Mouse (Mus musculus): Measurements from ENCODE around the gene Zfp345. TPM values are rescaled to one million over a fixed set of nuclear protein-coding genes. Genes with fewer than 3 reads are reported as not detected.
"Not testable (repeated sequence)": the region's sequence is repeated elsewhere in the genome, so short reads cannot be mapped to it uniquely, and the experiment has no call there.

Zfp345 gene
- polyA plus RNA-seq (2014; fragmentation: Nextera tagmentation; extraction: Ambion mirVana) = 0.34 TPM in 1 of 2 replicates, not detected in the other

- not testable (repeated sequence) for H3K4me1 ChIP-seq (ENCODE audit: control insufficient read depth, insufficient read depth, low read length); DNase-seq (ENCODE audit: low spot score); H3K4me3 ChIP-seq (ENCODE audit: low read depth, low read length); H3K27ac ChIP-seq (ENCODE audit: low read depth, low read length); H3K27me3 ChIP-seq (ENCODE audit: control insufficient read depth, insufficient read depth, low read length); ATAC-seq (ENCODE audit: insufficient read depth, low FRiP score, low TSS enrichment); H3K4me2 ChIP-seq (ENCODE audit: low read depth); H3K9ac ChIP-seq (ENCODE audit: low read length); H3K36me3 ChIP-seq (ENCODE audit: control insufficient read depth, insufficient read depth, low read length); H3K9me3 ChIP-seq (ENCODE audit: control insufficient read depth, low read length)
- 71% methylated on average over 7 of the region's 8 CpGs for WGBS
These were observed at the start of gene Zfp345 for GRCm38 (mm10) chr2:150484939-150485778. Gene Zfp345, minus strand, starts transcription at chr2:150485091.

GRCm38 (mm10) chr2:150525703-150526207 lies 40.9 kb upstream of the Zfp345 start:
- Histone ChIP-seq H3K4me1 (ENCODE audit: control insufficient read depth, insufficient read depth, low read length) (no peaks in the 10 kb centered on the region), H3K36me3 (ENCODE audit: control insufficient read depth, insufficient read depth, low read length) (no peaks in the 10 kb centered on the region), H3K27me3 (ENCODE audit: control insufficient read depth, insufficient read depth, low read length) (peaks cover 8% of the 10 kb centered on the region), H3K9ac (ENCODE audit: low read length) (peak overlapping the region; percentile 49), H3K27ac (ENCODE audit: low read depth, low read length) (no peak overlapping the region), H3K4me3 (ENCODE audit: low read depth, low read length) (peak overlapping the region; percentile 37), H3K9me3 (ENCODE audit: control insufficient read depth, low read length) (no peaks in the 10 kb centered on the region), H3K4me2 (ENCODE audit: low read depth) (peak overlapping the region; percentile 71)
- ATAC-seq (ENCODE audit: insufficient read depth, low FRiP score, low TSS enrichment) (peak; percentile 64), DNase-seq (ENCODE audit: low spot score) (peak; percentile 17)
- WGBS = 2% methylated on average over 42 of the region's 42 CpGs

GRCm38 (mm10) chr2:150512837-150513236 lies 27.9 kb upstream of the Zfp345 start:
- Histone ChIP-seq H3K4me3 (ENCODE audit: low read depth, low read length) (no peak overlapping the region), H3K4me2 (ENCODE audit: low read depth) (no peak overlapping the region), H3K9me3 (ENCODE audit: control insufficient read depth, low read length) (no peaks in the 10 kb centered on the region), H3K27me3 (ENCODE audit: control insufficient read depth, insufficient read depth, low read length) (no peaks in the 10 kb centered on the region), H3K9ac (ENCODE audit: low read length) (no peak overlapping the region), H3K36me3 (ENCODE audit: control insufficient read depth, insufficient read depth, low read length) (no peaks in the 10 kb centered on the region), H3K4me1 (ENCODE audit: control insufficient read depth, insufficient read depth, low read length) (no peaks in the 10 kb centered on the region), H3K27ac (ENCODE audit: low read depth, low read length) (no peak overlapping the region)
- 90% methylated on average over 3 of the region's 3 CpGs for whole genome bisulfite sequencing
- no peak for ATAC-seq (ENCODE audit: insufficient read depth, low FRiP score, low TSS enrichment)
- no peak for DNase-seq (ENCODE audit: low spot score)

DNA sequence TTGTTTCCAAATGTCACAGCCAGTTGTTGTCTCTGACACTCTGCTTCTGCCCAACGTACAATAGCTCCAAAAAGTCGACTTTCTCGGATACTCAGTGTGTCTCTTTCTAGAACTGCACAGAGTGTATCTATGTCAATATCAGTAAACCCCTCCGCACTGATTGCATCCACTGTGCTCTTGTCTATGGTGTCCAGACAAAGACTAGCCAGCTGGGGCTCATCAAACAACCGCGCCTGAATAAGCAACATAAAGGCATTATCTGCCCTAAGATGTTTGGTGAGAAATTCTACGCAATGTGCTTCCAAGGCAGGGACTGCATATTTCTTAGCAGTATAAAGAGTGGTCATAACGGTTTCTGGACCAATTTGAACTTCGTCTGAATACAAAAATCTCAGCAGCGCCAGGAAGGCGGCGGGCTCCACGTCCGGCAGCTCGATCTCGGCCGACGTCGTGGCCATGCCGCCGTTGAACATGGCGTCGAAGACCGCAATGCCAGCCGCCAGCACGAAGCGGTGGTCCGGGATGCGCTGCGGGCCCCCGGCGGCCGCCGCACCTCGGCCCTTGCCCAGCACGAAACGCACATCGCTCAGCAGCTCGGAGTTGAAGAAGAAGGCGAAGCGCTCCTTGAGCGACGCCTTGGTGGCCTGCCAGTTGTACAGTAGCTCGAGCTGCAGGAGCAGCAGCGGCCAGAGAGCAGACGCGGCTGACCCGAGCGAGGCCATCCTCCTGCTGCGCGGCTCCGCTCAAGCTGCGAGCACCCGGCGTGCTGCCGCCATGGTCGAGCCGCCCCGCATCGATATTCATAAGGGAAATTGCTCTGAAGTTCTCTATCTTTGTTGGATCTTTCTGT lies 15.5 kb upstream of the Zfp345 start:
- not testable (repeated sequence) for H3K9me3 ChIP-seq (ENCODE audit: control insufficient read depth, low read length); H3K27ac ChIP-seq (ENCODE audit: low read depth, low read length); H3K4me1 ChIP-seq (ENCODE audit: control insufficient read depth, insufficient read depth, low read length); H3K36me3 ChIP-seq (ENCODE audit: control insufficient read depth, insufficient read depth, low read length); H3K27me3 ChIP-seq (ENCODE audit: control insufficient read depth, insufficient read depth, low read length)
- Histone ChIP-seq H3K4me3 (ENCODE audit: low read depth, low read length) (peak overlapping the region; percentile 19), H3K4me2 (ENCODE audit: low read depth) (peak overlapping the region; percentile 36), H3K9ac (ENCODE audit: low read length) (peak overlapping the region; percentile 32)
- DNase-seq (ENCODE audit: low spot score) = peak; percentile 12
- ATAC-seq (ENCODE audit: insufficient read depth, low FRiP score, low TSS enrichment) = 0 out of 2 replicates have a peak, but pooled peaks have one; percentile 60
- WGBS = 39% methylated on average over 59 of the region's 60 CpGs

DNA sequence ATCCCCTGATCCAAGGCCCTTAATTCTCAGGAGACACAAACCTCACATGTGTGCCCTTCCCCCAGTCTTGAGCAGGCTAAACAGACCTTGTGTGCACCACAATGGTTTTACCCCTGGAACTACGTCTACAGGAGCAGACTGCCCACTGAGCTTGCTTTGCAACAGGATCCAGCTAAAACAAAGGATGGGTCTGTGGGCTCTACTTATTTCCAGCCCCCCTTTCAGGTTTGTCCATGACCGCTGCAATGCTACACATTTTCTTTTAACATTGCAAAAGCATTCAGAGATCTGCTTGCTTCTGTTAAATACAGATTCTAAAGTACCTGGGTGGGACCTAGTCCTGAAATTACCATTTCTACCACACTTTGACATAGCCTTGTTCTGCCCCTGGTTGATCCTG lies 8.1 kb upstream of the Zfp345 start:
- Histone ChIP-seq H3K9me3 (ENCODE audit: control insufficient read depth, low read length) (no peaks in the 10 kb centered on the region), H3K27me3 (ENCODE audit: control insufficient read depth, insufficient read depth, low read length) (no peaks in the 10 kb centered on the region), H3K4me1 (ENCODE audit: control insufficient read depth, insufficient read depth, low read length) (no peaks in the 10 kb centered on the region), H3K4me3 (ENCODE audit: low read depth, low read length) (no peak overlapping the region), H3K27ac (ENCODE audit: low read depth, low read length) (no peak overlapping the region), H3K4me2 (ENCODE audit: low read depth) (no peak overlapping the region), H3K9ac (ENCODE audit: low read length) (no peak overlapping the region), H3K36me3 (ENCODE audit: control insufficient read depth, insufficient read depth, low read length) (no peaks in the 10 kb centered on the region)
- DNase-seq (ENCODE audit: low spot score) (no peak), ATAC-seq (ENCODE audit: insufficient read depth, low FRiP score, low TSS enrichment) (no peak)
- WGBS = 73% methylated on average over 2 of the region's 2 CpGs

GRCm38 (mm10) chr2:150451180-150451919 lies 33.5 kb downstream of the Zfp345 start, which contains the start of gene Zfp442:
Gene Zfp442, minus strand, starts transcription at chr2:150451486.
- not testable (repeated sequence) for H3K27me3 ChIP-seq (ENCODE audit: control insufficient read depth, insufficient read depth, low read length); H3K4me1 ChIP-seq (ENCODE audit: control insufficient read depth, insufficient read depth, low read length); H3K36me3 ChIP-seq (ENCODE audit: control insufficient read depth, insufficient read depth, low read length); H3K9me3 ChIP-seq (ENCODE audit: control insufficient read depth, low read length)
- peak; percentile 66 for DNase-seq (ENCODE audit: low spot score)
- Histone ChIP-seq H3K9ac (ENCODE audit: low read length) (peak within 1 kb of the TSS; percentile 39), H3K4me2 (ENCODE audit: low read depth) (peak within 1 kb of the TSS; percentile 37), H3K4me3 (ENCODE audit: low read depth, low read length) (peak within 1 kb of the TSS; percentile 41), H3K27ac (ENCODE audit: low read depth, low read length) (0 out of 2 replicates have a peak within 1 kb of the TSS, but pooled peaks have one; percentile 39)
- peak; percentile 99 for ATAC-seq (ENCODE audit: insufficient read depth, low FRiP score, low TSS enrichment)
- WGBS = under 1% methylated on average over 18 of the region's 18 CpGs

DNA sequence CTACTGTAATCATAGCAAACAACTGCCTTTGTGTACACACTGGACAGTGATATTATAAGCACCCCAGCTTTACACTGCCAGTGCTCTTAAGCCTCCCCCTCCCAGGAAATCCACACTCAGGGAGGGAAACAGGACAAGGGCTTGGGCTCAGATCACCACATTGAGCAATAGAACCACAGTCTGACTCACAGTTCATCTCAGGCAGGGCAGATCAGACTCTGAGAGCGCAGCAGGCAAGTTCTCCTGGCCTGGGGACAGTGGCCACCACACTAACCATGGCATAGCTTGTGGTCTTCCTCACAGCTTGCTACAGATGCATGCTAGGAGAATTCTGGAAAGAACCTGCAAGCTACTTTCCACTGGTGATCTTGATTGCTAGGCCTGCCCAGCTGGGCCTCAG lies 45.8 kb downstream of the Zfp345 start:
- not testable (repeated sequence) for H3K27me3 ChIP-seq (ENCODE audit: control insufficient read depth, insufficient read depth, low read length); H3K9me3 ChIP-seq (ENCODE audit: control insufficient read depth, low read length); H3K4me1 ChIP-seq (ENCODE audit: control insufficient read depth, insufficient read depth, low read length); H3K36me3 ChIP-seq (ENCODE audit: control insufficient read depth, insufficient read depth, low read length); H3K27ac ChIP-seq (ENCODE audit: low read depth, low read length); ATAC-seq (ENCODE audit: insufficient read depth, low FRiP score, low TSS enrichment); DNase-seq (ENCODE audit: low spot score); H3K4me2 ChIP-seq (ENCODE audit: low read depth); H3K9ac ChIP-seq (ENCODE audit: low read length); H3K4me3 ChIP-seq (ENCODE audit: low read depth, low read length)
- 94% methylated on average over 1 of the region's 1 CpGs for WGBS
